Mouse (Mus musculus) R1 (cell line): ENCODE results near the gene Mrgpra4.

Source experiments
- DNase-seq: peaks from one replicate; pipeline ENCODE4 v3.0.0-alpha.2; 2018; ENCODE audit warnings: low read depth, low spot score

The Mrgpra4 gene

DNA sequence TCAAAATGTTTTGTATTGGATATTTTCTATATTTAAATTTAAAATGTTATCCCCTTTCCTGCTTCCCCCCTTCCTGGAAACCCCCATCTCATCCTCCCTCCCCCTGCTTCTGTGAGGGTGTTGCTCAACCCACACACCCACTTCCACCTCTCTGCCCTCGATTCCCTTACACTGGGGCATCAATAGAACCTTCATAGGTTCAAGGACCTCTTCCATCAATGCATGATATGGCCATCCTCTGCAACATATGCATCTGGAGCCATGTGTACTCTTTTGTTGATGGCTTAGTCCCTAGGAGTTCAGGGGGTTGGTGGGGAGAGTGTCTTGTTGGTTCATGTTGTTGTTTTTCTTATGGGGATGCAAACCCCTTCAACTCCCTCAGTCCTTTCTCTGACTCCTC lies at the start of gene Mrgpra4:
Gene Mrgpra4, minus strand, starts transcription at position 101 of the 400 bp plus-strand sequence.
- DNase-seq: no peak

DNA sequence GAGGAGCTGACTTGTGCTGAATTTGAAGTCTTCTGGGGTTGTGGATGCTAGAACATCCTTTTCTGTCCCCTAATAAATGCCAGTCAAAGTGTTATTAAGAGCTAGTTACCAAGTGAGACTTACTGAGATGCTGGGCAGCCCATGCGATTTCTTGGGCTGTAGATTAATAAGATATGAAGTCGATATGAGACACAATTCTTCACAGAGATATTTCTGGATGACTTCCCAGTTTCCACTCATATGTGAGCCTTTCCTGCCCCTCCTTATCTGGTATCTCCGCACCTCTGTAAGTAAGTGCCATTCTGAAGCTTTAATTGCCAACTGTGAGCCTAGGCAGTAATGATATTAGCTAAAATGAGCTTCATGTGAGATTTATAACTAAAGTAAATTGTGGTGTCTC lies 45.6 kb upstream of the Mrgpra4 start, which contains the start of gene Mrgprx1:
Gene Mrgprx1, minus strand, starts transcription at position 101 of the 400 bp plus-strand sequence.
- no peak for DNase-seq

DNA sequence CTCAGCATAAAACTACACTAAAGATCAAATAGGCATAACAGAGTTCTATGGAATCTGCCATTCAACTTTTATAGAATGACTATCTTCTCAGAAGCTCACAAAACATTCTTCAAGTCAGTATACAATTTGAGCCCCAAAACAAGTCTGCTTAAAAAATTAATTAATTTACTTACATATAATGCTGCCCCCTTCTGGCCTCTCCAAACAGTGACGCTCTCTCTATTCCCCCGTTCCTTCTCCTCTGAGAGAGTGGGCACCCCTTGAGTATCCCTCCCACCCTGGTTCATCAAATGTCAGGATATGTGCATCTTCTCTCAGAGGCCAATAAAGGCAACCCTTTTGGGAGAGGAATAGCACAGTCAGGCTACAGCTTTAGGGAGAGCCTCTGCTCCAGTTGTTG lies 36.0 kb upstream of the Mrgpra4 start:
- peak; percentile 2 for DNase-seq

DNA sequence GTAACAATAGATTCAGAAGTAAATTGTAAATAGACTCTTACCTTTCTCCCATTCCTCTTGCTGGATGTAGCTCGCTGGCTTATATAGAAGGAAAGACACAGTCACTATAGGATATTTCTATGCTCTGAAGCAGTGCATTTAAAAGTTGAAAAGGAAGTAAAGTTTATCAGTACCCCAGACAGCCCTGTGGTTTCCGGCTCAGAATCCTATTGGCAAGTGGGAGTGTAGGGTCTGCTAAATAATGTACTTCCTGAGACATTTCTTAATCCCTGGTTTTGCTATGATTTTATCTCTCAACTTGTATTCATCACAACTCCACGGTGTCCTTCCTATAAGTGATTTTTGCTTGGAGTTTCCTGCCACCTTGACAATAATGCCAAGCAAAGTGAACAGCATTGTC lies 13.8 kb upstream of the Mrgpra4 start:
- DNase-seq: no peak

DNA sequence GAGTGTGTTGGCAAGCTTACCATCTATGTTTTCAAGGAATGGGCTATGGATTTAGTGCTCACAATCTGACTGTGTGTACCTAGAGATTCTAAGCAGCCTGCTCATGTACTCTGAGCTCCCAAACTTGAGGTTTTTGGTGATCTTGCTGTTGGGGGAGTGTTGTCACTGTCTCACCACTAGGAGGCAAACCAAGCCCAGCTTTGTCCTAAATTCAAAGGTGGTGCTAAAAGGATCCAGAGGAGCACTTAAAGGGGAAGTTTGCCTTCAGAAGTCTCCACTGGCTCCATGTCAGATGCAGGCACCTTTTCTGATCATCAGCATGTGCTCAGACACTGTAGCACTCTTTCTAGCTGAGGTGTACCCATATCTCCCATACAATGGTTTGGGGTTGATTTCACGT lies 4.9 kb upstream of the Mrgpra4 start:
- DNase-seq: peak; percentile 29
